Mouse (Mus musculus) left cerebral cortex, adult 6 months (tissue): Measurements from ENCODE around the gene Dcaf15. TPM values are rescaled to one million over a fixed set of nuclear protein-coding genes. Genes with fewer than 3 reads are reported as not detected.

ENCODE experiments used
- long read RNA-seq, 2 experiments: library from polyadenylated mRNA; unstranded; transcript quantifications; one replicate each; pipeline ENCODE4 v2.0.0; 2019 to 2020
- polyA plus RNA-seq: library from polyadenylated mRNA; unstranded; fragments of <200 nt; fragmentation: Nextera tagmentation; gene quantifications from 2 replicates; pipeline ENCODE4 v1.2.3, GENCODE M21; 2021

Dcaf15 gene
- polyA plus RNA-seq, result 2.3 and 2.4 TPM in 2 replicates
- long read RNA-seq, experiment 1, partial matches to known transcripts, result 9 of 14 reads
- long read RNA-seq, experiment 1, other reads (novel, unspliced or antisense), result 5 of 14 reads
- long read RNA-seq, experiment 2, result 0 reads

DNA sequence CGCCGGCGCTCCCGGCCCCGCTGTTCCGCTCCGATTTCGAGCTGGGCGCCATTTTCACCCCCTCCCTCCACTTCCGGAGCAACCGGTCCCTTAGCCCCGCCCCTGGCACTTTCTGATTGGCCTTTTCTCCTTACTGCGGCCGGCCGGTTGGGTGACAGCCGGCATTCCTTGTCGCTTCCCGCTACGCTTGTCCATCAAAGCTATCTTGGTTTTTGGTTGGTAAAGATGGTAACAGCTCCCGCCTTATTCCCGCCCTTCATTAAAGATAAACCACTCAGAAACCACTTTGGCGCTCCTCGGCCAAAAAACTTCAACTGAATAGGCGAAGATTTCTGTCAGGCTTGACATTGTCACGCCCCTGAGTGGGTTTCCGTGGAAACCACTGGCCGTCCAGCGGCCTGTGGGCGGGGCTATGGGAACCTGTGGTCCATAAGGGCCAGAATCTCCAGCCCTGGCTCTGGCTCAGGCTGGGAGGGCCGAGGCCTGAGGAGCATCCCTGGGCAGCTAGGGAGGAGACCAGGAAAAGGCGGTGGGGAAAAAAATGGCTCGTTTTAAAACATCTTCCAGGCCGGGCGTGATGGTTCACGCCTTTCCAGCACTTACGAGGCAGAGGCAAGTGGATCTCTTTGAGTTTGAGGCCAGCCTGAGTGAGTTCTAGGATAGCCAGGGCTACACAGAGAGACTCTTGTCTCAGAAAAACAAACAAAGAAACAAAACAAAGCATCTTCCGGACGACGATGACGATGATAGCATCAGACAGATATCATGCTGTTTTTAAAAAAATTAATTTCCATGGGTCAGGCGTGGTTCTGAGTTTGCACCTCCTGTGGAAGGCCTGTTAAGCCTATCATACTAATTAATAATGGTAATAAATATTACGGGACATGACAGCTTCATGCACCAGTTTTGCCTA is at the start of gene Dcaf15:
Gene Dcaf15 (minus strand): TSS at position 72 of the 913 bp plus-strand sequence.

DNA sequence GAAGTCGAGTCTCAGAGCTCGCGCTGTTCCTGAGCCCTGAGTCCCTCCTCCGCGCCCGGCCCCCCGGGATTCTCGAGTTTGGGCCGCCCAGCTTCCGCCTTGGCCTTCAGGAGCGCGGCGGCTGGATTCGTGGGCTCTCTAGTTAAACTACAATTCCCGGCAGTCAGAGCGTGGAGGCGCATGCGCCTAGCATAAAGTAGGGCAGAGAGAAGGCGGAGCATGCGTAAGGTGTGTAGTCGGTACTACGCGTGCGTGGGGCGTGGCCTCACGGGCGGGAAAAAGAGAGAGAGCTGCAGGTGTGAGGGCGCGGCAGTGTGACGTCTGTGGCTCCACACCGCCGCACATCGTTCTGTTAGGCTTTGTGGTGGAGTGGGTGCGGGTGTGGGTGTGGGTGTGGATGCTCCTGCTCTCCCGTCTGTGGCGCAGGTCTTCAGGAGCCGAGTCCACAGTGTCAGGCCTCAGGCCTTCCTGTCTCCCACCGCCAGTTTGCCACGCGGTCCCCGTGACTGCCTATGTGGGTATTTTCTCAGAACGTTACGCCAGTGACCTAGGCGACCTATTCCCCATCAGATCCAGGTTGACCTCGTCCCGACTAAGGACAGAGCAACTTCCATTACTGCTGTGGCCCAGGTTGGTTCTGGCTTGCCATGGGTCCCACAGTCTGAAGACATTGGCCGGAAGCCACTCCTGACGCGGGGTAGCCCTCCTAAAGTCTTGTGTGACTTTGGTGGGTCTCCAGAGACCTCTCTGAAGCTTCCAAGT is 43.4 kb upstream of the Dcaf15 start, which contains the start of the genes Cc2d1a and 4930432K21Rik:
Gene Cc2d1a (minus strand): TSS at position 168 of the 762 bp plus-strand sequence.
Gene 4930432K21Rik (plus strand): TSS at position 257 of the 762 bp plus-strand sequence.

DNA sequence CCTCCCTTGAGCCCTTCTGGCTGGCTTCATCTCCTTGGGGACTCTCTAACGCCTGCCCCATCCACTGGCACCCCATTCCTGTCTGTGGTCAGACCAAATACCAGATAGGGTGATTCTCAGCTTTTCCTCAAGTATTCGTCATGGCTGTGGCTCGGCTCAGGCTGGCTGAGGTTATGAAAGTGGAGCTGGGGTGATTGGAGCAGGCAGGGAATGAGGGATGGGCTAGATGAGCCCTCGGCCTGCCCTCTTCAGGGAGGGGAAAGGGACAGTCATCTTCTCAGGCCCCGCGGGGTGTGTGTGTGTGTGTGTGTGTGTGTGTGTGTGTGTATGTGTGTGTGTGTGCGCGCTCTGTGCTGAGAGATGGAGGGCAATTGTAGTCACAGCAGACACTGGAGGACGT is 21.1 kb upstream of the Dcaf15 start, which contains the start of gene Podnl1:
Gene Podnl1 (plus strand): TSS at position 334 of the 400 bp plus-strand sequence.

DNA sequence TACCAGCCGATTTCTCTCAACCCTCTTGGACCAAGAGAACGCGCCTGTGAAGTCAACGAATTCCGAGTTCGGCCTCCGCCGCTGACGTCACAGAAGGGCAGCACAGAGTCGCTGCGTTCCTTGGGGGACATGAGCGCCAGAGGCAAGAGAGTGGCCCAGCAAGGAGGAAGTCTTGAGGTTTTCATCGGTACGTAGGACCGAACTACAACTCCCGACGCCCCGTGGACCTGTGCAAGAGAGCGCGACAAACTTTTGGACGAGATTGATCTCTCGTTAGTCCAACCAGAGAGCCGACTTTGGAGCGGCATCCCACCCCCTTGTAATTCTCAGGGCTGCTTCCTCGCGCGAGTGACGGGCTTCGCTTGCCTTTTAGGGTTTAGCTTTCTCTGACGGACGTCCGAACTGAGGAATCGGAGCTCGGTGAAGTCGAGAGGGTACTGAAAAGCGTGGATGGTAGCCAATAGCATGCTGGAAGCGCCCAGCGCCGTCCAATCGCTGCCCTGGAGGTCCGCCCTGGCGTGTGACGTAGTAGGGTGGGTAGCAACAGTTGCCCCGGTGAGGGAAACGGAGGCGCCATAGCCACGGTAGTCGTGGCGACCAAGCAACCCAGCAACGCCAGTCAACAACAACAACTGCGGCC is 38.2 kb downstream of the Dcaf15 start, which contains the start of gene Rfx1:
Gene Rfx1 (plus strand): TSS at position 544 of the 640 bp plus-strand sequence.

DNA sequence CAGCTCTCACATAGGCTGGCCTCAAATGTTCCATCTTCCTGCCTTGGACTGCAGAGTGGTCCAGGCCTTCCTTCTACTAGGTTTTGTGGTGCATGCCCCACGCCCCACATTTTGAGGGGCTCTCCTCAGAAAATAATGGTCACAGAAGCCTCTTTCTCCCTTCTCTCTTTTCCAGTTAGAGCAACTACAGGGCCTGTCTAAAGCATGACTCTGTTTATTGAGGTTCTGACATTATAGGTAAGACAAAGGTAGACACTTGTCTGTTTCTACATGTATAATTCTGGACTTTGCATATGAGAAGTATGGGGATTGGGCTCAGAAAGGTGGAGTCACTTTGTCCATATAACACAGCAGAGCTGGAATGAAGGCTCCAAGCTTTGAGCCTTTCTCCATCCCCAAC is 39.5 kb downstream of the Dcaf15 start, which contains the start of gene Gm10643:
Gene Gm10643 (minus strand): TSS at position 101 of the 400 bp plus-strand sequence.

Other genes starting within 250 kb of the Dcaf15 start
- 12.5 and 34.5 TPM in 2 replicates for gene Adgrl1, start 204.7 kb downstream of the Dcaf15 start, polyA plus RNA-seq
- 0.45 and 0.54 TPM in 2 replicates for gene Gm10644, start 149.6 kb downstream of the Dcaf15 start, polyA plus RNA-seq
- 1.2 and 1.4 TPM in 2 replicates for gene Asf1b, start 149.3 kb downstream of the Dcaf15 start, polyA plus RNA-seq
- 95.3 and 258 TPM in 2 replicates for gene Prkaca, start 131.8 kb downstream of the Dcaf15 start, polyA plus RNA-seq
- 1.3 and 2.9 TPM in 2 replicates for gene Samd1, start 107.1 kb downstream of the Dcaf15 start, polyA plus RNA-seq
- 0.38 and 0.40 TPM in 2 replicates for gene 1700067K01Rik, start 103.3 kb downstream of the Dcaf15 start, polyA plus RNA-seq
- gene 2210011C24Rik, start 92.6 kb downstream of the Dcaf15 start, polyA plus RNA-seq, result 2.4 and 2.6 TPM in 2 replicates
- gene Palm3, start 83.3 kb downstream of the Dcaf15 start, polyA plus RNA-seq, result 0.71 and 1.6 TPM in 2 replicates
- 0.15 and 0.23 TPM in 2 replicates for gene Il27ra, start 62.2 kb downstream of the Dcaf15 start, polyA plus RNA-seq
- gene Rln3, start 59.8 kb downstream of the Dcaf15 start, polyA plus RNA-seq, result not detected in 2 replicates
- 0.79 and 1.6 TPM in 2 replicates for gene Gm10643, start 39.6 kb downstream of the Dcaf15 start, polyA plus RNA-seq
- gene Rfx1, start 37.9 kb downstream of the Dcaf15 start, polyA plus RNA-seq, result 1.5 and 2.0 TPM in 2 replicates
- gene Podnl1, start 21.2 kb upstream of the Dcaf15 start, polyA plus RNA-seq, result 0.06 TPM in 1 of 2 replicates, not detected in the other
- 9.9 and 10.6 TPM in 2 replicates for gene Cc2d1a, start 43.2 kb upstream of the Dcaf15 start, polyA plus RNA-seq
- gene 4930432K21Rik, start 43.3 kb upstream of the Dcaf15 start, polyA plus RNA-seq, result 1.2 and 2.5 TPM in 2 replicates
- 4.0 and 5.1 TPM in 2 replicates for gene Nanos3, start 80.4 kb upstream of the Dcaf15 start, polyA plus RNA-seq
- gene Zswim4, start 132.3 kb upstream of the Dcaf15 start, polyA plus RNA-seq, result 1.5 and 3.3 TPM in 2 replicates
- 458 and 479 TPM in 2 replicates for gene D8Ertd738e, start 145.0 kb upstream of the Dcaf15 start, polyA plus RNA-seq
- 8.4 and 14.3 TPM in 2 replicates for gene Mri1, start 152.6 kb upstream of the Dcaf15 start, polyA plus RNA-seq
- 22.3 TPM in 2 replicates for gene Ccdc130, start 165.6 kb upstream of the Dcaf15 start, polyA plus RNA-seq